Mouse (Mus musculus) thymus, adult 2 months (tissue): Measurements from ENCODE around the gene Exosc6.

Experiments used
- CTCF ChIP-seq: fragments of 200-500 bp; IDR thresholded peaks from 2 replicates; pipeline ENCODE4 v1.5.1; 2012; ENCODE audit warnings: mild to moderate bottlenecking, control low read depth, low read length, moderate library complexity, borderline replicate concordance; ENCODE audit not compliant: control insufficient read depth, poor library complexity, insufficient read depth; ENCODE audit errors: extremely low read depth
- POLR2A ChIP-seq: fragments of 200-500 bp; IDR thresholded peaks from 2 replicates; pipeline ENCODE4 v1.6.1; 2012; ENCODE audit warnings: mild to moderate bottlenecking, low read length, control low read depth, moderate library complexity; ENCODE audit not compliant: control insufficient read depth, poor library complexity, insufficient read depth; ENCODE audit errors: extremely low read depth

DNA sequence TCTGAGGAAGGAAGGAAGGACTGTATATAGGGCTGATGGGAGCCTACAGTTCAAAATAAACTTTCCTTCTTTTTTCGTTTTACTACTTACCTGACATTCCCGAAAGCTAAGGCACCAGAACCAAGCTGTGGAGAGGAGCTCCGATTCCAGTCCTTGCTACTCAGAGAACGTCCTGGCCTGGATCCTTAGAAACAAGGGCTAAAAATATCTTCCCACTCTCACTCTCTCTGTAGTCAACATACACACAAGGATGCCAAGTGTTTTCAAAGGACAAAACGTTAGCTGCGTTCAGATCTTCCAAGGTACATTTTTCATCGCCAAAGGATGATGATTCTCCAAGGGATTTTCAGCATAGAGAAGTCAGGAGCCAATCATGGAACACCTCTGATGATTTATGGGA is 35.6 kb downstream of the Exosc6 start:
- TF ChIP-seq POLR2A (no peak), CTCF (no peak)
